Mouse (Mus musculus) hindbrain, embryonic 10.5 days (tissue): ENCODE data around the gene Strap. TPM values are rescaled to one million over a fixed set of nuclear protein-coding genes. Genes with fewer than 3 reads are reported as not detected.

ENCODE experiments used
- DNase-seq: peaks from one replicate; pipeline ENCODE4 v3.0.0-alpha.2; 2017; ENCODE audit warnings: low spot score
- H3K27ac ChIP-seq: fragments of 300-500 bp; sonication (generic); 2 replicates; pipeline ENCODE4 v1.5.1; 2016; ENCODE audit warnings: mild to moderate bottlenecking, moderate library complexity
- H3K27me3 ChIP-seq: fragments of 300-500 bp; sonication (generic); 2 replicates; pipeline ENCODE4 v1.6.1; 2016; ENCODE audit warnings: mild to moderate bottlenecking; ENCODE audit not compliant: poor library complexity, insufficient read depth, severe bottlenecking
- H3K36me3 ChIP-seq: fragments of 300-500 bp; sonication (generic); 2 replicates; pipeline ENCODE4 v1.6.1; 2016; ENCODE audit warnings: mild to moderate bottlenecking, moderate library complexity
- H3K4me1 ChIP-seq: fragments of 300-500 bp; sonication (generic); replicated peaks from 2 replicates; pipeline ENCODE4 v1.6.1; 2016; ENCODE audit warnings: mild to moderate bottlenecking
- H3K4me3 ChIP-seq: fragments of 300-500 bp; sonication (generic); 2 replicates; pipeline ENCODE4 v1.5.1; 2016; ENCODE audit warnings: mild to moderate bottlenecking, moderate library complexity
- H3K9me3 ChIP-seq: fragments of 300-500 bp; sonication (generic); 2 replicates; pipeline ENCODE4 v1.6.1; 2016; ENCODE audit warnings: mild to moderate bottlenecking, moderate library complexity
- WGBS: fragments of 180-500 bp; shearing (Covaris S2); methylation state at CpG from one replicate; pipeline ENCODE4 v1.1.7; 2016; 5-methylcytosine and 5-hydroxymethylcytosine counted together
- polyA plus RNA-seq: library from polyadenylated mRNA; unstranded; fragments of >200 nt; fragmentation: Nextera tagmentation; extraction: Ambion mirVana; gene quantifications from 2 replicates; pipeline ENCODE4 v1.2.1, GENCODE M21; 2016

Gene Strap
- polyA plus RNA-seq, 1 experiment from 2014 or later = 176 TPM

- no peak overlapping the region for H3K27ac ChIP-seq
- H3K4me3 ChIP-seq = no peak overlapping the region
- DNase-seq = no peak
- 61% methylated on average over 3 of the region's 3 CpGs for WGBS
- H3K9me3 ChIP-seq = no peaks in the 10 kb centered on the region
- no peaks in the 10 kb centered on the region for H3K27me3 ChIP-seq
- H3K36me3 ChIP-seq = no peaks in the 10 kb centered on the region
- H3K4me1 ChIP-seq = 0 out of 2 replicates have a peak, but pooled peaks cover 5% of the 10 kb centered on the region
These were observed 36.9 kb downstream of the Strap start for GRCm38 (mm10) chr6:137771621-137772250.

- no peak for DNase-seq
- H3K4me1 ChIP-seq = 0 out of 2 replicates have a peak, but pooled peaks cover 5% of the 10 kb centered on the region
- no peaks in the 10 kb centered on the region for H3K27me3 ChIP-seq
- no peak overlapping the region for H3K27ac ChIP-seq
- no peaks in the 10 kb centered on the region for H3K36me3 ChIP-seq
- no peak overlapping the region for H3K4me3 ChIP-seq
- H3K9me3 ChIP-seq = no peaks in the 10 kb centered on the region
- WGBS = 91% methylated on average over 8 of the region's 8 CpGs
These were observed 38.2 kb downstream of the Strap start for GRCm38 (mm10) chr6:137772918-137773636.

- no peak for DNase-seq
- 0 out of 2 replicates have a peak, but pooled peaks cover 5% of the 10 kb centered on the region for H3K4me1 ChIP-seq
- no peak overlapping the region for H3K4me3 ChIP-seq
- H3K27ac ChIP-seq = no peak overlapping the region
- WGBS = 89% methylated on average over 6 of the region's 6 CpGs
- H3K9me3 ChIP-seq = no peaks in the 10 kb centered on the region
- no peaks in the 10 kb centered on the region for H3K27me3 ChIP-seq
- H3K36me3 ChIP-seq = no peaks in the 10 kb centered on the region
These were observed 38.8 kb downstream of the Strap start for GRCm38 (mm10) chr6:137773637-137774028.

- Histone ChIP-seq H3K9me3 (no peaks in the 10 kb centered on the region), H3K27ac (no peak overlapping the region), H3K4me1 (0 out of 2 replicates have a peak, but pooled peaks cover 5% of the 10 kb centered on the region), H3K4me3 (no peak overlapping the region), H3K27me3 (no peaks in the 10 kb centered on the region), H3K36me3 (no peaks in the 10 kb centered on the region)
- 93% methylated on average over 13 of the region's 13 CpGs for WGBS
- DNase-seq = no peak
These were observed 39.3 kb downstream of the Strap start for GRCm38 (mm10) chr6:137774166-137774565.

- 0 out of 2 replicates have a peak, but pooled peaks cover 5% of the 10 kb centered on the region for H3K4me1 ChIP-seq
- no peaks in the 10 kb centered on the region for H3K9me3 ChIP-seq
- whole genome bisulfite sequencing = 90% methylated on average over 8 of the region's 8 CpGs
- peaks cover 5% of the 10 kb centered on the region; the same call in 1 of the 2 replicates for H3K36me3 ChIP-seq
- H3K27me3 ChIP-seq = no peaks in the 10 kb centered on the region
- H3K27ac ChIP-seq = no peak overlapping the region
- no peak overlapping the region for H3K4me3 ChIP-seq
- no peak for DNase-seq
These were observed 40.3 kb downstream of the Strap start for GRCm38 (mm10) chr6:137775159-137775558.

- Histone ChIP-seq H3K27me3 (no peaks in the 10 kb centered on the region), H3K27ac (no peak overlapping the region), H3K9me3 (no peaks in the 10 kb centered on the region), H3K4me1 (0 out of 2 replicates have a peak, but pooled peaks cover under 1% of the 10 kb centered on the region), H3K36me3 (peaks cover 8% of the 10 kb centered on the region; the same call in 1 of the 2 replicates), H3K4me3 (no peak overlapping the region)
- no peak for DNase-seq
- 79% methylated on average over 8 of the region's 8 CpGs for WGBS
These were observed 42.1 kb downstream of the Strap start for GRCm38 (mm10) chr6:137776981-137777380.

GRCm38 (mm10) chr6:137783899-137784637 is 49.2 kb downstream of the Strap start:
- WGBS = 88% methylated on average over 7 of the region's 7 CpGs
- H3K36me3 ChIP-seq = peaks cover 25% of the 10 kb centered on the region
- H3K4me1 ChIP-seq = no peaks in the 10 kb centered on the region
- no peaks in the 10 kb centered on the region for H3K27me3 ChIP-seq
- no peaks in the 10 kb centered on the region for H3K9me3 ChIP-seq
- DNase-seq = no peak
- no peak overlapping the region for H3K4me3 ChIP-seq
- no peak overlapping the region for H3K27ac ChIP-seq

GRCm38 (mm10) chr6:137788976-137789590 is 54.2 kb downstream of the Strap start:
- no peak overlapping the region for H3K27ac ChIP-seq
- no peaks in the 10 kb centered on the region for H3K27me3 ChIP-seq
- DNase-seq = no peak
- 78% methylated on average over 9 of the region's 9 CpGs for WGBS
- peaks cover 2% of the 10 kb centered on the region; the same call in 1 of the 2 replicates for H3K4me1 ChIP-seq
- peaks cover 13% of the 10 kb centered on the region for H3K36me3 ChIP-seq
- no peaks in the 10 kb centered on the region for H3K9me3 ChIP-seq
- no peak overlapping the region for H3K4me3 ChIP-seq

- DNase-seq = no peak
- Histone ChIP-seq H3K36me3 (peaks cover 13% of the 10 kb centered on the region), H3K27me3 (no peaks in the 10 kb centered on the region), H3K4me3 (no peak overlapping the region), H3K4me1 (peaks cover 2% of the 10 kb centered on the region; the same call in 1 of the 2 replicates), H3K27ac (no peak overlapping the region), H3K9me3 (no peaks in the 10 kb centered on the region)
- WGBS = 75% methylated on average over 2 of the region's 2 CpGs
These were observed 54.8 kb downstream of the Strap start for GRCm38 (mm10) chr6:137789658-137790057.

GRCm38 (mm10) chr6:137795494-137795893 is 60.6 kb downstream of the Strap start:
- Histone ChIP-seq H3K4me1 (peaks cover 2% of the 10 kb centered on the region; the same call in 1 of the 2 replicates), H3K27ac (no peak overlapping the region), H3K9me3 (peaks cover 10% of the 10 kb centered on the region), H3K4me3 (no peak overlapping the region), H3K27me3 (no peaks in the 10 kb centered on the region), H3K36me3 (peaks cover 28% of the 10 kb centered on the region)
- WGBS = 79% methylated on average over 2 of the region's 2 CpGs
- no peak for DNase-seq

- Histone ChIP-seq H3K27ac (no peak overlapping the region), H3K9me3 (peaks cover 15% of the 10 kb centered on the region), H3K27me3 (no peaks in the 10 kb centered on the region), H3K36me3 (peaks cover 38% of the 10 kb centered on the region), H3K4me1 (peaks cover 2% of the 10 kb centered on the region; the same call in 1 of the 2 replicates), H3K4me3 (no peak overlapping the region)
- DNase-seq = peak; percentile 9
- 75% methylated on average over 29 of the region's 29 CpGs for WGBS
These were observed 62.0 kb downstream of the Strap start for GRCm38 (mm10) chr6:137796596-137797567.
